Mouse (Mus musculus) lung, postnatal 25 days (tissue): ENCODE results near the gene Cdc42bpg.
A peak's percentile ranks its signal among the peaks of the same experiment; 100 is the strongest.
"Not testable (repeated sequence)": the region's sequence is repeated elsewhere in the genome, so short reads cannot be mapped to it uniquely, and the experiment has no call there.

Source experiments
- DNase-seq: peaks from one replicate; pipeline ENCODE4 v3.0.0; 2022; ENCODE audit warnings: low spot score

Cdc42bpg gene

GRCm38 (mm10) chr19:6276426-6277421 lies 29.5 kb upstream of the Cdc42bpg start, which contains the start of gene Ehd1:
TSS of gene Ehd1 (plus strand) at chr19:6276725.
- peak; percentile 98 for DNase-seq

DNA sequence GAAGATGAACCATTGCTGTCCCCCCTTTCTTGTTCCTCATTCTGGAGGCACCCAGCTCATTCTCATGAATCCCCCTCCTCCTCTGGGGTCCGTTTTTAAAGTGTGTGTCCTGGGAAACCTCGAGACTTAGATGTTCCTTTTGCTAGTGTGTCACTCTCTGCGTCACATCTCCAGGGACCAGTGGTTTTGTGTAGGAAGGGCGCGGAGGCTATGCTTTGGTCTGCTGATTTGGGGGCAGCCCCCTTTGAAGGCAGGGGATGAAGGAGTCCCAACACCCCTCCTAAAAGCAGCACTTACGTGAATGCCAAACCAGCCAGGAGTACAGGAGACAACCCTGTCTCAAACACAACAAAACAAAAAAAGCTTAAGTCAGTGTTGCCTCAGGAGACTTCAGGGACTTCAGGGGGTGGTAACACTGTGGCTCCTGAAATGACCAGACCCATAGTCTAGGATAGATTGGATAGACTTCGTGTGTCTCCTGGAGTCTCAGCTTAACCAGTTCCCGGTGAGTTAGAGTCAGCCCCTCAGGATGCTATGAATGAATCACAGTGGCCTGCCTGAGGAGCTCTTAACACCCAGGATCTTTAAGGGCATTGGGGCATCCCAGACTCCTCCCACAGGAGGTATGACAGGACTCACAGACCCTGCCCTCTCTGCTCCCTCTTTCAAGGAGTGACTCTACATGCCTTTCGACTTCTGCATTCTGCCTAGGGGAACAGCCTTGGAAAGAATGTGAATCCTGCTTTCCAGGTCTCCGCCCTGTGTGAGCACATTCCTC lies 28.4 kb upstream of the Cdc42bpg start:
- peak; percentile 94 for DNase-seq

DNA sequence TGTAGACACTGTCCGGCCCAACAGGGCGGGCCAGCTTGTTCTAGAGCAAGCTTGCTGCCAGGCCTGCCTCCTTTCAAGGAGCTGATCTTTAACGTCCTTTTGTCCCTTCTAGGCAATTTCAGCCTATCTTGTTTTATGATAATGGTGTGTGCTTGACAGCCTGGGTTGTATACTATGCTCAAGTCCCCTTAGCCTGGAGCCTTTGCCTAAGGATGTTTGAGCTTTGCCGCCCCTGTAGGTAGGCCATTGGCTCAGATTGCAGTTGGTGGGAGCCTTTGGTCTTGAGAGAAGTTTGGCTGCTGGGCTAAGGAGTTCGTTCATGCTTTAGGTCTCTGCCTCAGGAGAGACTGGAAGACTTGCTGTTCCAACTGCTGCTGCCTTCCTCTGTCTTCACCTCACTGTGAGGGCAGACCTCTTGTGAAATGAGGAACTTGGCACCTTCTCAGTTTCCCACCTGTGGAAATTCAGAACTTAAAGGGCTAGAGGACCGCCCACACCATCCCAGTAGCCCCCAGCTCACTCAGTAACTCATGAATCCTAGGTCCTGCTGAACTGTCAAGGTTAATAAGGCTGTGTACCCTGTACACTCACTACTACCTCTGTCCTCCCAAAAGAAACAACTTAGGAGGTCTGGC lies 27.7 kb upstream of the Cdc42bpg start:
- peak; percentile 38 for DNase-seq

- DNase-seq = no peak
These were observed 26.6 kb upstream of the Cdc42bpg start for GRCm38 (mm10) chr19:6279481-6280144.

DNA sequence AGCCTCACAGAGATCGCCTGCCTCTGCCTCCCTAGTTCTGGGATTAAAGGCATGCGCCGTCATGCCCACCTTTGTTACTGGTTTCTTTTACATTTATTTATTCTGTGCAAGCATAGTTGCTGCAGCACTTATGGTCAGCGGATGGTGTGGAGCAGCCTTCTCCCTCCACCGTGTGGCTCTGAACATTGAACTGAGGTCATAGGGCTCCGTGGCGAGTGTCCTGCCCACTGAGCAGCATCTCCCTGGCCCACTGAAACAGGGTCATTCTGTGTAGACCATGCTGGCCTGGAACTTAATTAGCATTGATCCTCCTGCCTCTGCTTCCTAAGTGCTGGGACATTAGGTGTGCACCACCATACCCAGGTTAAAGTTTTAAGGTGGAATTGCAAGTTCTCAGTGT lies 25.7 kb upstream of the Cdc42bpg start:
- DNase-seq = no peak

DNA sequence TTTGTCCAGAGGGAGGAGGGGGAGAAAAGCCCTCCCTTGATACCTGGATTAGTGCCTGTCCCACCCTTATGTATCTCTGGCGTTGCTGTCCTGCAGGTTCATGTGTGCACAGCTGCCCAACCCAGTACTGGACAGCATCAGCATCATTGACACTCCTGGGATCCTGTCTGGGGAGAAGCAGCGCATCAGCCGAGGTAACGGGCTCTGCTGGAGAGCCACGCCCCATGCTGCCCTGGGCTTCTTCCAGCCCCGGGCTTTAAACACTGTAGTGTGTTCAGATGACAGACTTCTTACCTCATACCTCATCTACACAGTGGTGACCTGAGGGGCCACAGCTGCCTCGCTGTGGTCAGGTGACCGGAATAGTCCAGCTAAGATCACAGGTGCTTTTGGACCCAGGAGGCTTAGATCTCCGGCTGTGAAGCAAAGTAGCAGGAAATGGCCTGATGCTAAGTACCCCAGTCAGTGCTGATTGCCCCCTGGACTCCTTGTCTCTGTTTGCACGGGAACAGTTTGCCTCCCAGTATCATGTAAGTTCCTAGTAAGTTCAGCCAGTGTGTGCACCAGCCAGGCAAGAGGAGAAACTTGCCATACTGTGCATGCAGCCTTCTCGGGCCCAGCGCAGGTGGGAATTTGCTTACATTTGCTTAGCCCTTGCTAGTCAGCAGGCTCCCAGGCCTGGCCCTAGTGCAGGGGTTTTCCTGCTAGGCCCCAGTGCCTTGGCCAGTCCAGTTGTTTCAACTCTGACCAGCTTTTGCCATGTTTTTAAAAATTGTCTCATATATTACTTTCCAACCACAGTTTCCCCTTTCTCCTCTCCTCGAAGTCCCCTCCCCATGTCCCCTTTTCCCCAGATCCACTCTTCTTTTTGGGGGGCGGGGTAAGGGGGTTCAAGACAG lies 24.9 kb upstream of the Cdc42bpg start:
- DNase-seq = no peak

- no peak for DNase-seq
These were observed 23.3 kb upstream of the Cdc42bpg start for GRCm38 (mm10) chr19:6283001-6283400.

- DNase-seq = no peak
These were observed 21.8 kb upstream of the Cdc42bpg start for GRCm38 (mm10) chr19:6284502-6284901.

DNA sequence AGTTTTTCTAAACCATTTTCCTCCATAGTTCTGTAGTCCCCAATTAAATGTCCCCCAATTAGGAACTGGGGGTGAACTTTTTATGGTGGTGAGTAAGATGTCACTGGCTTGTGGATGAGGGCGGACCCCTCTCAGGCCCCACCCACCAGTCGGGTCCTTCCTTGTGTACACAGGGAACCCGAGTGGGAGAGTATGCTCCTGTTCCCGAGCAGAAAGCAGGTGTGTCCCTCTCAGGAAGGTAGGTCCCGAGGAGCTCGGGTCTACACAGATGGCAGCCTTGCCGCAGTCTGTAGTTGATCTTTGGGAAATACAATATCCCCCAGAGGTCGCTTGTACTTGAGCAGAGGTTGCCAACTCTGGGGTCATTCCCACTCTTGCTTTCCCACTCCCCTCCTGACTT lies 21.0 kb upstream of the Cdc42bpg start:
- DNase-seq = no peak

DNA sequence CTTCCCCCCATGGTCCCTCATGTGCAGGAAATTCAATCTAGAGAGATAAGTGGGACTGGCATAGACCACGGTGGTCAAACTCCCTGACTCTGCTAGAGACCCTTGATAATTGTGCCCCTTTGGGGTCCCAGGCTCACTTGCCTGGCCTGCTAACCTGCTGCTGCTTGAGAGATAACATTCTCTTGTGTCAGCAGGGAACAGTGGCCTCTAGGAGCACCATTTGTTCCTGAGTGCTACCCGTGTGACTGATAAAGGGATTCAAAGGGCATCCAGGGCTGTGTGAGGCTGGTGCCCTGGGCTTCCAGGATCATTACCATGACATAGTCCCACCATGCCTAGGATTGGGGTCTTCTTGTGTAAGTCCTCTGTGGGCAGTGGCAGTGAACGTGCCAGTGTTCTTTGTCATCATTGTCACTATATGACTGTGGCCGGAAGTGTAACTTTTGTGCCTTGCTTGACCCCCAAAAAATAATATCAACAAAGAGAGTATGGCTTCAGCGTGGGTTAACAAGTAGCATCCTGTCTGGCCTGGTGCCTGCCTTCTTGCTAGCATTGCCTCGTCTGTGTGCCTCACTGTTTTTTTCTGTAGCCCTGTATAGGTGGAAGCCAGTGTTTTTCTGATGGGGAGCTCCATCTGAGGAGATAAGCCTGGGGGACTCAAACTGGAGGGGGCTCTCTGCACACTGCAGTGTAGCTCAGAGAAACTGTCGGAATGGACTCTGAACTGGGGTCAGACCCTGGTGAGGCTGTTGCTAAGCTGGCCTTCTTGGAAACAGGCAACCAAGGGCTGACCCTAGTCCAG lies 20.4 kb upstream of the Cdc42bpg start:
- DNase-seq = peak; percentile 29

DNA sequence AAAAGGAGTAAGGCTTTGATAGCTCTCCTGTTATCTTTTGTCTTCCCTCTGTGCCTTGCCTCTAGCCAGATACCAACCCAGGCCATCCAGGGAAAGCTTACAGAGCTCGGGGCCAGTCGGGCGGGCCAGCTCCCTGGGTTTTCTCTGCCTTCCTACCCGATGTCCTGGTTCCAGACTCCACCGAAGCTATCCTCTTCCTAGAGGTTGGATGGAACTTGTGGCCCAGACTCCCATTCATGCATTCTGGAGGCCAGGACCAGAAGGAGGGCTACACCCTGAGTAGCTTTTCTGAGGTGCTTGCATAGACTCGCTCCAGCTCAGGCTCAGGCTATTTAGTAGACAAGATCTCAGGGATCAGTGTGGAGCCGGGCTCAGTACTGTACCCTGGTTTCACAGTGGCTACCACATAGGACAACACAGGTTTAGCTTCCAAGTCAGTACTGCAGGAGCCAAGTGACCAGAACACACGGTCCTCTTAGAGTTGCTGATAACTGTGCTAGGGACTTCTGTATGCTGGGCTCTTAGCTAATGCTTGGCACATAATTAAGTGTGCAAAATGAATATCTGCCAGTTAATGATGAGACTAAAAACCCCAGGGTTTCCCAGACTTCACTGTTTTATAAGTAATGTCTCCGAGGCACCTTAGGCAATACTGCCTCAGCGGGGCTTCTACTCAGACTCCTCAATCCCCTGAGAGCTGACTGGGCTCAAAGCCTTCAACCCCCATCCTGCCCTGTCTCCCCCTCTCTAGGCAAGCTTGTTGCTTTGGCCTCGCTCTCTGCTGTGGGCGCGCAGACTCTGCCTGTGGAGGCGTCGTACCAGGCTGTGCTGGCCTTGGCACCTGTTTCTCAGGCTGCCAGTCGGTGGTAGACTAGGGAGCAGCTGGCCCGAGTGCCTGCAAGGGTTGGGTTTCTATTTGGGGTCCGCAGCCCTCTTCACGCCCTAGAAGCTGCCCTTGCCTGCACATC lies 19.5 kb upstream of the Cdc42bpg start:
- DNase-seq = no peak

DNA sequence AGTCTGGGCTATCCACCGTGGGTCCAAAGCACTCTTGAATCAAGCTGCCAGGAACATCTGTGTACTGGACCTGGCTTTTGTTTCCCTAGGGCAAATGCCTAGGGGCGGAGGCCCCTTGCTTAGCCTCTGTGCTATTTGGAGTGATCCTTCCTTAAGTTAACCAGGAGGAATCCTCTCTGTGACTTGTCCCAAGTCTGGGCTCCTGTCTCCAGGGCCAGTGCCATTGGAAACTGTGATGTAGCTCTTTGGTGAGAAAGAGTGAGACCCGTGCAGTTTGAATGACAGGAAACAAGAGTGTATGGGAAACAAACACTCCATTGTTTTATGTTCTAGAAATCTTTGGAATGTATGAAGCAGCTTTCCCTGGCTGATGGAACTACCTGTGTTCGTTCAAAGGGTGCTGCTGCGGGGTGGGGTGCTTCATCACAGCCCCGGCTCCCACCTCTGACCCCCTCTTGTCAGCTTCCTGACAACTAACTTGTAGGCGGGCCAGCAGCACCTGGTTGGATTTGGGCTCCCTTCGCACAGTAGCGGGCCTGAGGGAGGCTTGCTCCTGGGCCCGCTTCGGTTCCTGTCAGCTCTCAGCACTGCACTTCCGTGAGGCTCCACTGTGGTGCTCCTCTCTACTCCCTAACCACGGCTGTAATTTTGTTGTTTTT lies 17.9 kb upstream of the Cdc42bpg start:
- DNase-seq = peak; percentile 45

GRCm38 (mm10) chr19:6289696-6290238 lies 16.5 kb upstream of the Cdc42bpg start:
- DNase-seq = no peak

GRCm38 (mm10) chr19:6290720-6291116 lies 15.5 kb upstream of the Cdc42bpg start:
- not testable (repeated sequence) for DNase-seq

DNA sequence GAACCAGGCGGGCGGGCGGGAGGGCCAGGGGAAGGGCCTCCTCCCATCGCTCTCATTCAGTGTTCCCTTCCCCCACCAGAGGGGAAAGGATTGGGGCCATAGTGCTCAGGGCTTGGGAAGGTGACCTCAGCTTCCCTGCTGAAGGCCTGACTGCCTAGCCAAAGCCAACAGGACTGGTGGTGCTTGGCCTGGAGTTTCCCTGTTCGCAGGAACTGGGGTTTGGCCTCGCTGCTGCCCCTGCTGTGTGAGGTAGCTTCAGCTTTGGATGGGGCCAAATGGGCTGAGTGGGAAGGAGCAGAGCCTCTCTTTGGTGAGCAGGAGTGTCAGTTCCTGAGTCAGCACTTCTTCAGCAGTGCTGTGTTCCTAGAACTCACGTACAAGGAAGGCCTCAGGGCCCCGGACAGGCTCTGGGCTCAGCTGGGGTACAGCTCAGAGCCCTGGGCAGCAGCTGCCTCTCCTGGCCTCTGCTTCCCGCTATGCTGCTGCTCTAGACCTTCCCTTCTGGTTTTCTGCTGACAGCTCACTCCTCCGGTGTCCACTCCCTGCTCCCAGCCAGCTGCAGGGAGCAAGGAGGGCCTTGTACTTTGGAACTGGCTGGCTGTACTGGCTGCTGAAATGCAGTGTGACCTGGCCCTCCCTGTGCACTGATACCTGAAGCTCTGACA lies 15.0 kb upstream of the Cdc42bpg start:
- no peak for DNase-seq

- no peak for DNase-seq
These were observed 14.0 kb upstream of the Cdc42bpg start for GRCm38 (mm10) chr19:6292262-6292661.

DNA sequence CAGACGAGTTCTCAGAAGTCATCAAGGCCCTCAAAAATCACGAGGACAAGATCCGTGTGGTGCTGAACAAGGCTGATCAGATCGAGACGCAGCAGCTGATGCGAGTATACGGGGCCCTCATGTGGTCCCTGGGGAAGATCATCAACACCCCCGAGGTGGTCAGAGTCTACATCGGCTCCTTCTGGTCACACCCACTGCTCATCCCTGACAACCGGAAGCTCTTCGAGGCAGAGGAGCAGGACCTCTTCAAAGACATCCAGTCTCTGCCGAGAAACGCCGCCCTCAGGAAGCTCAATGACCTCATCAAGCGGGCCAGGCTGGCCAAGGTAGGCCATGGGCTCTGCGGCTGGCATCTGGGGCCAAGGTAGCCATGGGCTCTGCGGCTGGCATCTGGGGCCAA lies 12.0 kb upstream of the Cdc42bpg start:
- DNase-seq = no peak
